Mouse (Mus musculus): ENCODE results near the gene Suclg1. TPM values are rescaled to one million over a fixed set of nuclear protein-coding genes. Genes with fewer than 3 reads are reported as not detected.

The Suclg1 gene
- total RNA-seq, 2 experiments from 2014 or later = 284 to 376 TPM

GRCm38 (mm10) chr6:73253006-73253405 lies 4.8 kb downstream of the Suclg1 start:
- H3K27ac ChIP-seq = peak overlapping the region; percentile 85; the same call in 1 of the 2 replicates
- no peak for TF ChIP-seq CTCF (IDR thresholded peaks at IDR 0.05)
- H3K4me3 ChIP-seq = no peak overlapping the region
- intact Hi-C loops (cut with DNase I) = no loop called here
- DNase-seq = no peak

- intact Hi-C loops (cut with DNase I) = no loop called here
- H3K27ac ChIP-seq = peak overlapping the region; percentile 85
- TF ChIP-seq CTCF (IDR thresholded peaks at IDR 0.05) = no peak
- H3K4me3 ChIP-seq = no peak overlapping the region
- no peak for DNase-seq
Observed at GRCm38 (mm10) chr6:73253584-73253983, 5.4 kb downstream of the Suclg1 start.

DNA sequence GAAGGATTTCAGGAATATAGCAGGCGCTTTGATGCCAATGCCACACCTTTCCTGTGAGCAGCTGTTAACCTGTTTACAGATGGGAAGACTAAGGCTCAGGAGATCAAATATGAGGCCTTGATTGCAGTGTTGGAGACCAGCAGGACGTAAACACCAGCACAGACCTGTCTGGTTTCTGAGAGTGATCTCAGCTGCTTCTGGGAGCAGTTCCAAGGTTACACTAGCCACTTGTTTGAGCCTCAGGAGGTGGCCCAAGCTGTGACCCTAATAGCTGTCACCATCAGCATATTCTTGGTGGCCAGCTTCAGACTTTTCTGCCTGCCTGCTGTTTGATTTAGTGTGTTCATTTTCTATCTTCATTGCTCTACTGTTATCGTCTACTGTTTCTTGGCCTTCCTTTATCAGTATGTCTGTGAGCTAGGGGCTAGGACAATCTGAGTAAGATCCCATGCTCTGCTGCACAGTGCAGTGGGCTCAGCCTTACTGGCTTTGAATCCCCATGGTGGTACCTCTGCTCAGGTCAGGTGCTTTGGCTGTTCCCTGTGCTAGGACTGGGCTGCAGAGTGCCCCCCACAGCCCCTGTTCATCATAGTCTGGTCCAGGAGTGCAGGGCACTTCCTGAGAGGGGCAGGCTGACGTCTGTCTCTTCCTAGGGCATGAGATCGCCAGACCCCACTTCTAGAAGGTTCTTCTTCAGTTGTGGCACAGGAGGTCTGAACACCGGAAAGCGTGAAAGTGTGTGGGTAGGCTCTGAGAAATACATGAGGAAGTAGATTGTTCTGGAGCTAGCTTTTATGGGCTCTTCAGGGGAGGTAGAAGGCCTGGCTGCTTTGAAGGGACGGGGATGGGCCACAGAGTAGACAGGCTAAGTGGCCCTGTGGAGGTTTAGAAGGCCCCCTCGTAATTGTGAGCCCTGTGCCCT lies 6.4 kb downstream of the Suclg1 start:
- peak overlapping the region; percentile 85 for H3K27ac ChIP-seq
- DNase-seq = peak; percentile 61
- TF ChIP-seq CTCF (IDR thresholded peaks at IDR 0.05) = no peak
- H3K4me3 ChIP-seq = peak overlapping the region; percentile 29
- intact Hi-C loops (cut with DNase I) = no loop called here

DNA sequence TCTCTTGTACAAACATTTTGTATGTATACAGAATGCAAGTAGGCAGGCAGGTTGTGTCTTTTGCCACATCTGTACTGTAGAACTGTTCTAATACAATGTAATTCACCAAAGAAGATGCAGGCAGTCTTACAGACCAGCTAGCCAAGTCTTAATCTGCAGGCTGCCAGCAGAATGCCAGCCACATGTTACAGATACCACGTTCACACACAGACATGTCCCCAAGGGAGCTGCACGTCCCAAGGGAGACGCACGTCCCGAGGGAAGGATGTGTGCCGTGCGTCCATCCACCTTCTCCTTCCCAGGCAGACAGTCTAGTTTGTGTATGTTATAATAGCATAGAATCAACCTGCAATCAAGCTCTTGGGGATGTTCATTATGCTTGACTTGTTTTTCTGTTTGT lies 8.9 kb downstream of the Suclg1 start:
- Histone ChIP-seq H3K27ac (no peak overlapping the region), H3K4me3 (no peak overlapping the region)
- no peak for DNase-seq
- intact Hi-C loops (cut with DNase I) = no loop called here
- TF ChIP-seq CTCF (IDR thresholded peaks at IDR 0.05) = no peak

DNA sequence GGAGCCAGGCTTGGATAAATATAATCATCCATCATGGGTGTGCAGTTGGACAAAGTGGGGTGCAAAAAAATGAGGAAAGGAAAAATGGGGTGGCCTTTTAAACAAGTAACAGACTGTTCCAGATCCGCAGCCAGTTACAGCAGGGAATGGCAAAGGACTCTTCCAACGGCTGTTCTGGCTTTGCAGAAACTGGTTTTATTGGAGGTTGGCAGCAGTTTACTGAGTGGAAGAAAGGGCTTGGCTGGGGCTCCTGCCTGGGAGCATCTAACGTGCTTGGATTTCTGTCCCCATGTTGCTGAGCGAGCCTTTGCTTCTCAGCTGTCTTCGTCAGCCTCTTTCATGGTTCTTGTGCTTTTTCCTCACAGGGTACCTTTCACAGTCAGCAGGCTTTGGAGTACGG lies 11.9 kb downstream of the Suclg1 start:
- intact Hi-C loops (cut with DNase I) = no loop called here
- DNase-seq = peak; percentile 46
- Histone ChIP-seq H3K4me3 (no peak overlapping the region), H3K27ac (0 out of 2 replicates have a peak overlapping the region, but pooled peaks have one; percentile 13)
- no peak for TF ChIP-seq CTCF (IDR thresholded peaks at IDR 0.05)

- no peak overlapping the region for H3K27ac ChIP-seq
Observed at GRCm38 (mm10) chr6:73264801-73265200, 16.6 kb downstream of the Suclg1 start.

GRCm38 (mm10) chr6:73267738-73268311 lies 19.6 kb downstream of the Suclg1 start:
- H3K4me3 ChIP-seq = no peak overlapping the region
- intact Hi-C loops (cut with DNase I) = no loop called here
- H3K27ac ChIP-seq = no peak overlapping the region
- no peak for DNase-seq
- no peak for TF ChIP-seq CTCF (IDR thresholded peaks at IDR 0.05)

More at GRCm38 (mm10) chr6:73264801-73265200, 16.6 kb downstream of the Suclg1 start:
- intact Hi-C loops (cut with DNase I) = no loop called here
- no peak overlapping the region for H3K4me3 ChIP-seq
- TF ChIP-seq CTCF (IDR thresholded peaks at IDR 0.05) = no peak
- no peak for DNase-seq

- no peak overlapping the region for H3K27ac ChIP-seq
- no peak for DNase-seq
- intact Hi-C loops (cut with DNase I) = no loop called here
- TF ChIP-seq CTCF (IDR thresholded peaks at IDR 0.05) = no peak
- H3K4me3 ChIP-seq = no peak overlapping the region
Observed at GRCm38 (mm10) chr6:73269374-73269773, 21.2 kb downstream of the Suclg1 start.

GRCm38 (mm10) chr6:73271546-73272091 lies 23.4 kb downstream of the Suclg1 start:
- TF ChIP-seq CTCF (IDR thresholded peaks at IDR 0.05) = no peak
- Histone ChIP-seq H3K4me3 (no peak overlapping the region), H3K27ac (no peak overlapping the region)
- intact Hi-C loops (cut with DNase I) = no loop called here
- DNase-seq = no peak

DNA sequence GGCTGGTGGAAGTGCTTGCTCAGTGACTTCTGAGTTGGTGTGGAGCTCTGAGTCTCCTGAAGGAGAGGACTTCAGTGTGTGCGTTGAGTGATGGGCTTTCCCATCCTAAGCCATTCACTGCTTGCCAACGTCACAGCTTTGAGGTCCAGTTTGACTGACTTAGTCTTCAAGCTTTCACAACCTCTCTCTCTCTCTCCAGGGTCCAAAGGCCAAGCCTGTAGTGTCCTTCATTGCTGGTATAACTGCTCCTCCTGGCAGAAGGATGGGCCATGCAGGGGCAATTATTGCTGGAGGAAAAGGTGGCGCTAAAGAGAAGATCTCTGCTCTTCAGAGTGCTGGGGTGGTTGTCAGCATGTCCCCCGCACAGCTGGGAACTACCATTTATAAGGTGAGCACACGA lies 26.8 kb downstream of the Suclg1 start:
- no peak overlapping the region for H3K4me3 ChIP-seq
- intact Hi-C loops (cut with DNase I) = no loop called here
- no peak for TF ChIP-seq CTCF (IDR thresholded peaks at IDR 0.05)
- DNase-seq = no peak
- no peak overlapping the region for H3K27ac ChIP-seq

DNA sequence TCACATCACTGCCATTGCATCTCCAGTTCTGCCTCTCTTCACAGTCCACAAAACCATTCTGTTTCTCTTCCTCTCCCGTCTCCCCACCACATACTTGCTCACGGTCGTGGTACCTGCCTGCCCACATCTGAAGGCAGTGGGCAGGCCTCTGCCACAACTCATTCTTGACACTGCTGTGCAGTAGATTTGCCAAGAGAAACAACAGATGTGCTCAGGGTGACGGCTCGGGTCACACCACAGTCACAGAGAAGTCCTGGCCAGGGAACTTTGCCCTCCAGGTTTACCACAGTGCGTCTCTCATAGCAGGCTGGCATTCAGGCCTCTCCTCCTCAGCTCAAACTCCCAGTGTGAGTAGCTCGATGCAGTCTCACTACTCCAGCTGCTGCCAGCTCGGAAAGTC lies 31.5 kb downstream of the Suclg1 start:
- intact Hi-C loops (cut with DNase I) = no loop called here
- DNase-seq = no peak
- Histone ChIP-seq H3K4me3 (no peak overlapping the region), H3K27ac (no peak overlapping the region)
- TF ChIP-seq CTCF (IDR thresholded peaks at IDR 0.05) = no peak

DNA sequence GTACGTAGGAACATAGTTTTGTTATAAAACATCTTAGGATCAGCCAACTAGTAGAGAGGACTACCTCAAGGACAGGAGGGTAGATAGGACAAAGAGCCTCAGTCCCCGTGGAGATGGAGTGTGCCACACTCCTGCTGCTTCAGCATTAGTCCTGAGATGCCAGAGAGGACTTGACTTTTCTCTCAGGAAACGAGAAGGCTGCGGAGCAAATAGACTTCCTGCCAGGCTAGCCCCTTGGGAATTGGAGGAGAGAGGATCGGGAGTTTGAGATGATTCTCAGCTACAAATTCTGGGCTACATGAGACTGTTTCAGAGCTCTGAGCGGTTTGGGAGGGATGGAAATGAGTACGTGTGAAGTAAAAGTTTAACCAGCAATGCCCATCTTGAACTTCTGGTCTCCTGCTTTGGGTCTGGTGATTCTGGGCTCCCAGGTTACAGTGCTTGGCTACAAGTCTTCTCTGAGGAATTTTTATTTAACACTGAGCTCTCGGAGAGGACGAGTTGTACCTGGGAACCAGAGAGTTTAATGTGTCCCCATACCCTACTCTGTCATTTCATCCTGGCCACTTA lies 32.4 kb downstream of the Suclg1 start:
- H3K27ac ChIP-seq = no peak overlapping the region
- intact Hi-C loops (cut with DNase I) = no loop called here
- no peak for TF ChIP-seq CTCF (IDR thresholded peaks at IDR 0.05)
- no peak overlapping the region for H3K4me3 ChIP-seq
- DNase-seq = no peak

DNA sequence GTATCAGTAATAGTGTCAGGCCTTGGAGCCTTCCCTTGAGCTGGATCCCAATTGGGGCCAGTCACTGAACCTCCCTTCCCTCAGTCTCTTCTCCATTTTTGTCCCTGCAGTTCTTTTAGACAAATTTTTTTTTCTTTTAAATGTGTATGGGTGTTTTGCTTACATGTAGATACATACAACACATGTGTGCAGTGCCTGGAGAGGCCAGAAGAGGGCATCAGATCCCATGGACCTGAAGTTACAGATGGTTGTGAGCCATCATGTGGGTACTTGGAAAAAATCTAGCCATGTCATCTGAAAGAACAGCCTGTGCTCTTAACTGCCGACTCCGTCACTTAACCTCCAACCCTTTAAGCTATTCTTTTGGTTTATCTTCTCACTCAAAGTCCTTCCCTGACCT lies 38.1 kb downstream of the Suclg1 start:
- TF ChIP-seq CTCF (IDR thresholded peaks at IDR 0.05) = no peak
- no peak overlapping the region for H3K4me3 ChIP-seq
- intact Hi-C loops (cut with DNase I) = no loop called here
- DNase-seq = no peak
- H3K27ac ChIP-seq = no peak overlapping the region

Data from gastrocnemius, adult 2 months (tissue).